Mouse (Mus musculus) cerebellum, adult 9-11 months (tissue): ENCODE measurements around the gene Themis2.
"Not testable (repeated sequence)": the region's sequence is repeated elsewhere in the genome, so short reads cannot be mapped to it uniquely, and the experiment has no call there.

Source experiments
- DNase-seq: peaks from one replicate; pipeline ENCODE4 v3.0.0; 2022

Themis2 gene

DNA sequence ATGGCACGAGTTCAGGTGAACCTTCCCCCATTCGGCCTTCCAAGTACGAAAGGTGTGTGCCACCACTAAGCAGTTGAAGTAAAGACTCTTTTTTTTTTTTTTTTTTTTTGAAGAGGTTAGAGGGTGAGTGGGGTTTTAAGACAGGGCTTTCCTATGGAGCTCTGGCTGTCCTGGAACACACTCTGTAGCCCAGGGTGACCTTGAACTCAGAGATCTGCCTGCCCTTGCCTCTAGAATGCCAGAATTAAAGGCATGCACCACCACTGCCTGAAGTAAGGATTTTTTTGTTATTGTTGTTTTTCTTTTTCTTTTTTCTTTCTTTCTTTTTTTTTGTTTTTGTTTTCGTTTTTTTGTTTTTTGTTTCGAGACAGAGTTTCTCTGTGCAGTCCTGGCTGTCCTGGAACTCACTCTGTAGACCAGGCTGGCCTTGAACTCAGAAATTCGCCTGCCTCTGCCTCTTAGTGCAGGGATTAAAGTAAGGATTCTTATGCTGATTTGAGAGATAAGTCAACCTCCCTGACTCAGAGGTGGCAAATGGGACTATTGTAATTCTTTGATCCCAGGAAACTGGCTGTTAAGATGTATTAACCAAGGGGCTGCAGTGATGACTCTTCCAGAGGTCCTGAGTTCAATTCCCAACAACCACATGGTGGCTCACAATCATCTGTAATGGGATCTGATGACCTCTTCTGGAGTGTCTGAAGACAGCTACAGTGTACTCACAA, 46.8 kb downstream of the Themis2 start:
- DNase-seq: no peak

DNA sequence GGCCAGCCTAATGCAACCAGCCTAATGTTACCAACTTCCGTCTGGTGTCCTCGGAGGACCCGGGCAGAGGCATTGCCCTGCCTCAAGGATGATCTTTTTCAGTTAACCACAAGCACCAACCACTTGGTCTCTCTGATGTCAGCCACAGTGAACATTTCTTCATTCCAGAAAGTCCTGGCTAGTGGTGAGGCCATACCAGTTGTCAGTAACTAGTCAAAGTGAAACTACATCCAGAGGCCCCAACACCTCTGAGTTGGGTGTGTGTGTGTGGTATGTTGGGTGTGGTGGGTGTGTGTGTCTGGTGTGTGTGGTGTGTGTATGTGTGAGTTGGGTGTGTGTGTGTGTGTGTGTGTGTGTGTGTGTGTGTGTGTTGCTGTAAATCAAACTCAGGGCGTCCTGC, 47.4 kb downstream of the Themis2 start:
- DNase-seq: no peak

DNA sequence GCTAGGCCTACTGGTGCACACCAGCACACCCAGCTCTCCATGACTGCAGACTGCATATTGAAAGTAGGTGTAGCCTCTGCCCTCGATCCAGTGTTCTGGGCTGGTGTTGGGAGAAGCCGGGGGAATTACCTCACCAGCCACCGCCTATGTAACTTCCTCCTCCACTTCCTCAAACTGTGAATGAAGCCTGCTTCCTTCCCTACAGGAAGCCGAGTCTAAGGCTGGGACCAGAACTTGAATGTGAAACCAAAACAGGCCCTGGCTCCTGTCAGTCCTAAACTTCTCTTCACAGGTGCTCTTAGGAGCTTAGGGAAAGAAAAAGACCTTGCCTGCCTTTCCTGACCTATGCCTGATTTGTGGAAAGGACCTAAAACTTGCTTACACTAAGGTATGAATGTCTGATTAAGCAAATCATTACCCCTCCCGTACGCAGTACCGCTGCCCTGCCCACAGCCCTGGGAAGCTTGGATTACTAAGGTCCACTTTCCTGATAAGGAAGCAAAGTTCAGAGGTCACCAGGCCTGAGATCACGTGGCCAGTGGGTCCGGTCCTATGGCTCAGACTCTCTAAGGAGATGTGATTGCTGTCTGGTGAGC, 48.4 kb downstream of the Themis2 start:
- DNase-seq: no peak

DNA sequence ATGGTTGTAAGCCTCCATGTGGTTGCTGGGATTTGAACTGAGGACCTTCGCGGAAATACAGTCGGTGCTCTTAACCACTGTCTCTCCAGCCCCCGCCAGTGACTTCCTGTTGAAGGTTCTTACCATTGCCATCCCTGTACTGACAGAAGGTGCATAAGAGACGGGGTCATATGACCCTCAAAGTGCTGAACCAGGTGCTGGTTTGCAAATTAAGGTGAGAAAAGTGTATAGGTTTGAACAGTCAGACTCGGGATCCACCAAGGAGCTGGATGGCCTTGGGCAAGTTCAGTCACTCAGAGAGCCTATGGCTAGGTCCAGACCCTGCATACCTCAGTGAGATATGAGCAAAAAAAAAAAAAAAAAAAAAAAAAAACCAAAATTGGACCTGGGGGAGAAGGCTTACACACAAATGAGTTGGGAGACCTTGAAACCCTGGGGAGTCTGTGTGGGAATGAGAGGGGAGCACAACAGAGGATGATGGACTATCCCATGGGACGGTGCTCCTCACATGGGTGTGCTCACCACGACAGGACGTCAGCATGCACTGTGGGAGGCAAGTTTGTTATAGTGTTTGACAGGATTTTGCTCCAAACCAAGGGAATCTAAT, 49.2 kb downstream of the Themis2 start:
- no peak for DNase-seq

DNA sequence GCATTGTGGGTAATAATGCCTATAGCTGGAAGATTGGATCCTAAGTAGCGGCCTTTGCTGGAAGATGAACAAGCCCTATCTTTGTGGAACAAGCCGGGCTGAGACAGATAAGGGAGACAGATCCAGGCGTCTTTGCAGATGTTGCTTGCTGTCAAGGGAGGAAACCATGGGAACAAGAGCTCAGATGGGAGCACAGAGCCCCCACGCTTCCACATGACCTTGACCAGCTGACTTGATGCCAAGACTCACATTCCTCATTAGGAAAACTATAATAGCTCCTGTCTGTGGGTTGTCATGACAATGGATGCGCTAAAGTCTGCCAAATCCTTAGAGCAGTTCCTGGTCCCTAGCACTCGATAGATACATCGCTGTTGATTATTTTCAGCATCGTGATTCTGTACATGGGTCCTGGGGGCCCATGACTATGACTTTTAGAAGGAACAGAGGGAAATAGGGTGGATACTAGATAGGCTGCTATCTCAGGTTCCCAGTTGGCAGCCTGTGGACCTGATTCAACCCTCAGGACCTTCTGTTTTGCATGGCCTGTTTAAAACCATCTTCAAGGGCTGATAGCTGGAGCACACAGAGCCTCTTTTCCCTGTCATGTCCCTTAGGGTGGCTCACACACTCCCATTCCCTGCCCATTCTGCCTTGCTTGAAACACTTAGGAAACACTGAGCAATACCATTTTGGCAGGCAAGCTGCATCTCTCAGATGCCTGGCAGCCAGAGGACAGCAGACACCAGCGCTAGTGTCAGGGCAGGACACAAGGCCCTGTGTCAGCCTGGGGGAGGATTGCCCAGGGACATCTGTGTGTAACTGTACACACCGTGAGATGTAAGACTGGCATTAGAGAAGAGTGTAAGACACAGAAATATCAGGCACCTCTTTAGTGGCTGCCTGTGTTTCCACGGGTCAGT, 51.9 kb downstream of the Themis2 start:
- DNase-seq: no peak

DNA sequence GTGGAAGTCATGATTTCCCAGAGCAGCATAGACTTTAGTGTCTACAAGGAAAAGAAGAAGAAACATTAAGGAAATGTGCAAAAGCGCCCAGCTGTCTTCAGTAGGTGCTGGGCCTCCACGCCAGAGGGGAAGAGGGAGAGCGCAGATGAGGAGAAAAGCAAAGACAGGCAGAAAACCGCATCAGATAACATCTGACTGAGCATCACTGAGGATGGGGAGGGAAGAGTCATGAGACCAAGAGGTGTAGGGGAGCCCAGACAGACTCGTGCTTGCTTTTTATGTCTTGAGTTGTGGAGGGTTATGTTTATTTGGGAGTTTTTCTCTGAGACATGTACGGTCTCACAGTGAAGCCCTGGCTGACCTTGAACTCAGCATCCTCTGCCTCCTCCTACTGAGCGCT, 54.7 kb downstream of the Themis2 start:
- no peak for DNase-seq

DNA sequence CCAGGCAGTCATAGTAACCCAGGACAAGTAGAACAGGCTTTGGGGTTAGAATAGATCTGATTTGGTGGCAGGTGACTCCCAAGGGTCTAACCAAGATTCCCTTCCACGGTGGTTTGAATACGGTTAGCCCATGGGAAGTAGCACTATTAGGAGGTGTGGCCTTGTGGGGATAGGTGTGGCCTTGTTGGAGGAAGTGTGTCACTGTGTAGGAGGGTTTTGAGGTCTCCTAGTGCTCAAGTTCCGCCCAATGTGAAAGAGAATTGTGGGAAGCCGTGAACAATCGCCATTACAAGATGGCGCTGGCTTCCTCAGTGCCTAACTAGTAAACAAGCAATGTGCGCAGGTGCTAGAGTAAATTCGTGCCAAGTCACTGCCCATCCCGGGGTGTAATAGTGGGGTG, 59.0 kb downstream of the Themis2 start:
- DNase-seq: not testable (repeated sequence)

DNA sequence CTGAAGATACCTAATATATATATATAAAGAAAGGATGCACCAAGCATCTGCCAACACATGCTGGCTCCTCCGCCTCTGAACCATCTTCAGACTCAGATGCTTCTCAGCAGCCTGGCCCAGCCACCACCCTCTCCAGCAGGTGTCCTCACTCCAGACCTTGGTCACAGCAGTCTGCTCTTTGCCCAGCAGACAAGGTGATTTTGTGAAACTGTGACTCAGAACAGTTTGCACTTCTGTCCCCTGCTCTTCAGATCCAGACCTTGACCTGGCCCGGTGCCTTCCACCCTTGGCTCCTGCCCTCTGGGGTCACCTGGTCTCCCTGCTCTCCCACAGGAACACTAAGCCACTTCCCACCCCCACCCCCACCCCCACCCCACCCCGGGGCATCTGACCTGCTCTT, 60.3 kb downstream of the Themis2 start:
- DNase-seq: no peak

DNA sequence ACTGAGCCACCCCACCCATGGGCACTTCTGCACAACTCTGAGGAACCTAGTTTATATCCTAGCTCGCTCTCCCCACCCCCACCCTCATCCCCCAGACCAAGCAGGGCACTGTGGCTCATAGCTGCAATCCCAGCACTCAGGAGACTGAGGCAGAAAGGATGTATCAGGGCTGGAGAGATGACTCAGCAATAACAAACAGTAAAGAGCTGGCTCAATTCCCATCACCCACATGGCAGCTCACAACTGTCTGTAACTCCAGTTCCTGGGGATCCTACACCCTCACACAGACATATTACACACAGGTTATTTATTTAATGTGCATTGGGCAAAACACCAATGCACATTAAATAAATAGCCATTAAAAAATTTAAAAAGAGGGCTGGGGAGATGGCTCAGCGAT, 60.8 kb downstream of the Themis2 start:
- no peak for DNase-seq

DNA sequence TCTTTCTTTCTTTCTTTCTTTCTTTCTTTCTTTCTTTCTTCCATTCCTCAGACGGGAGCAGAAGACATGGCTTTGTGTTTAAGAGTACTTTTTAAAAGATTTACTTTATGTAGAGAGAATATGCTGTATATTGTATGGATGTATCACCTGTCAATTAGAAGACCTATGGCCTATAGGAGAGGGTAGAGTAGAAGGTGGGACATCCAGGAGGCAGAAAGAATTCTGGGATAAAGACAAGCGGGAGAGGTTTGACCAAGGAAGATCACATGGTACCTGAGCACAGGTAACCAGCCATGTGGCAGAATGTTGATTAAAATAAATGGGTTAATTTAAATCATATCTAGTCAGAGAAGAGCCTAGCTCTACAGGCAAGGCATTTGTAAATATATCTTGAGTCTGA, 61.4 kb downstream of the Themis2 start:
- no peak for DNase-seq

DNA sequence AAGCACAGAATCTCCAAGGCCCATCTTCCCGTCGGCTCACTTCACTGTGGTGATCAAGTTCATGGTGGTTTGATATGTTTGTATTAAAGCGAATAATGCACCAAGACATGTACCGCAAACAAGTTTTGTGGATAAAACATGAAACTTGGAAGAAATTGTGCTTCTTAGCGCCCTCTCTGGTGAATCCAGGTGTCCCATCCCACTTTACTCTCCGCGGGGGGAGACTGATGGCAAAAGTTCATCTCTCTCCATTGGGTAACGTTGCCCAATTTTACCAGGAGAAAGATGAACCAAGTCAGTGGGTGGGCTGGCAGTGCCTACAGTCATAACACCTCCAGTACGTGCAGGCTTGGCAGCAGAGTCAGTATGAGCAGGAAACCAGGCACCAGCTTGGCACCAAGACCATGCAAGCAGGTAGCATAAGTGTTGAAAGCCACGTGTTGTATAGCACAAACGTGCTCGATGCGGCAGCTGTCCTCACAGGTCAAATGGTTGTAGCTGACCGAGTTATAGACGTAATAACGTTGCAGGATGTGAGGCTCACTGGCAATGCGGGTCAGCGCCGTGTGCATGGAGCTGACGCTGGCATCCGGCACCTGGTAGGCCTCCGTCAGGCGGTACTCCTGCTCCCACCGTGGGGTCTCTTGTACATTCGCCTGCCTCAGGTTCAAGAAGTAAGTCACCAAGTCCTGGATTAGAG, 63.0 kb downstream of the Themis2 start:
- no peak for DNase-seq

DNA sequence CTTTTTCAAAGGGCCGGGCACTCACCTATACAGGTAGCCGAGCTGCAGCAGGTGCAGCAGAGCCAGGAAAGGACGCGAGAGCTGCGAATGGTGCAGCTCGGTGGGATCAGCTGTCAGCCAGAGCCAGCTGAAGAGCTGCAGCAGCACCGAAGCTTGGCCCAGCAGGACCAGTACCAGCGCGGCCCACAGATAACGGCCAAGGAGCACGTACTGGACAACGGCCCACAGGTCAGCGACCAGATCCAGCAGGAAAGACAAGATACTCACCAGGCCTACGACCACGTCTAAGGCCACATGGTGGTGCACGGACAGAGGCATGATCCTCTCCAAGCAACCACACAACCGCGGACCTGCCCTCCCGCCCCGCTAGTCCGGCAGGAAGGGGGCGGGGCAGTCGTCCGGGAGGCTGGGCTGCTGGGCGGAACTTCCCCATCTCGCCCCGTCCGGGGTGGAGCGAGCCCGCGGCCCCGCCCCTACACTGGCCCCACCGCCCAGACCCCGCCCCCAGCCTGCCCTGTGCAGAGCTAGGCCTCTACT, 64.0 kb downstream of the Themis2 start, which contains the start of gene Xkr8:
Xkr8 (minus strand) TSS at position 399 of the 537 bp plus-strand sequence.
- peak; percentile 81 for DNase-seq
